Mouse (Mus musculus) A20 (cell line): Measurements from ENCODE around the gene Hexim2.

ENCODE experiments used
- DNase-seq: peaks from one replicate; pipeline ENCODE4 v3.0.0-alpha.2; 2011; ENCODE audit warnings: low read depth, low spot score

The Hexim2 gene

GRCm38 (mm10) chr11:103172392-103173040, 40.3 kb downstream of the Hexim2 start:
- DNase-seq = peak; percentile 27

GRCm38 (mm10) chr11:103173041-103173770, 41.0 kb downstream of the Hexim2 start:
- DNase-seq = no peak

GRCm38 (mm10) chr11:103173771-103174344, 41.6 kb downstream of the Hexim2 start:
- DNase-seq = no peak

- no peak for DNase-seq
Observed at GRCm38 (mm10) chr11:103174411-103174832, 42.2 kb downstream of the Hexim2 start.

- peak; percentile 79 for DNase-seq
Observed at GRCm38 (mm10) chr11:103174891-103175391, 42.7 kb downstream of the Hexim2 start.

GRCm38 (mm10) chr11:103175688-103176442, 43.6 kb downstream of the Hexim2 start:
- DNase-seq = peak; percentile 43

- DNase-seq = no peak
Observed at GRCm38 (mm10) chr11:103176510-103176909, 44.3 kb downstream of the Hexim2 start.

GRCm38 (mm10) chr11:103177216-103177615, 45.0 kb downstream of the Hexim2 start:
- DNase-seq = no peak

GRCm38 (mm10) chr11:103177815-103178485, 45.7 kb downstream of the Hexim2 start:
- DNase-seq = no peak

- DNase-seq = no peak
Observed at GRCm38 (mm10) chr11:103178748-103179147, 46.5 kb downstream of the Hexim2 start.

- no peak for DNase-seq
Observed at GRCm38 (mm10) chr11:103180426-103180825, 48.2 kb downstream of the Hexim2 start.

GRCm38 (mm10) chr11:103181349-103181748, 49.1 kb downstream of the Hexim2 start:
- no peak for DNase-seq

GRCm38 (mm10) chr11:103181911-103182310, 49.7 kb downstream of the Hexim2 start:
- no peak for DNase-seq

GRCm38 (mm10) chr11:103184891-103185290, 52.7 kb downstream of the Hexim2 start:
- DNase-seq = peak; percentile 43
